ENCODE assay signal across 10 mouse cellular contexts in the genomic region with DNA sequence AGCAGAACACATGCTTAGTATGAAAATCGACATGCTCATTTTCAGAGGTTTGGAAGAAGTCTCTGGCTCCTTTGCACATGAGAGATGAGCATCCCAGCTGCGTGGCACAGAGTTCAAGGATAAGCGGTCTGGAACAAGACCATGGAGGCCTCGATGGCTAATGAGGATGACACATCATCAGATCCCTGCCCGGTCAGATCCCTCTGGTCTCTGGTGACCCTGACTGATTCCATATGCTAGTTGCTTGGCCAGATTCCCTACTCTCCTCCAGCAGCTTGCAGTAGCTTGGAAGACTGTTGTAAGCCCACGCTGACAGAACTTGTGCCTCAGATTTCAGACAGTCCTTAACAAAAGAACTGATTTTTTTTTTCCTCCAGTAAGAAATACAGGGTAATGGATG. TPM values are rescaled to one million over a fixed set of nuclear protein-coding genes. Genes with fewer than 3 reads are reported as not detected.
A peak's percentile ranks its signal among the peaks of the same experiment; 100 is the strongest.
DNase-seq lines count a peak whose midpoint lies in the region; ATAC-seq and TF ChIP-seq lines count a peak whose summit lies in the region.
"Had no signal": no experiment of that assay in that cellular context is flagged by ENCODE, and none has a peak within 500 bp of the region (broad histone marks: within the 10 kb centered on the region; RNA-seq: fewer than 3 reads in every experiment).

No protein-coding gene starts in this region.

- 0 out of 2 replicates have a peak, but pooled peaks have one; percentile 40 for ATAC-seq in intestine, embryonic 14.5 days (replicated peaks; ENCODE audit: low FRiP score, low TSS enrichment, low read depth)
- no peak for ATAC-seq in intestine, postnatal 0 days
- ATAC-seq in lung, postnatal 0 days, result peak; percentile 98

- 58% methylated on average over 6 of the region's 6 CpGs for WGBS in intestine, embryonic 14.5 days
- WGBS in intestine, postnatal 0 days, result 67% methylated on average over 6 of the region's 6 CpGs
- WGBS in lung, postnatal 0 days, result 61% methylated on average over 6 of the region's 6 CpGs
- WGBS in hindbrain, embryonic 10.5 days, result 88% methylated on average over 6 of the region's 6 CpGs

- no peak for TF ChIP-seq CTCF in intestine, postnatal 0 days (IDR thresholded peaks at IDR 0.05; ENCODE audit: low read depth)
- no peak for TF ChIP-seq CTCF in lung, postnatal 0 days (IDR thresholded peaks at IDR 0.05)

- H3K4me3 ChIP-seq in intestine, embryonic 14.5 days (ENCODE audit: low read depth, low read length), result no peak overlapping the region
- no peak overlapping the region for H3K4me3 ChIP-seq in intestine, postnatal 0 days (ENCODE audit: low read depth, low read length)
- no peak overlapping the region for H3K4me3 ChIP-seq in lung, postnatal 0 days (ENCODE audit: low read depth, low read length)
- no peak overlapping the region for H3K4me3 ChIP-seq in hindbrain, embryonic 10.5 days
- H3K4me3 ChIP-seq: forebrain, embryonic 12.5 days had no signal

- no peaks in the 10 kb centered on the region for H3K27me3 ChIP-seq in intestine, embryonic 14.5 days (replicated peaks; ENCODE audit: control insufficient read depth, insufficient read depth, low read length)
- no peaks in the 10 kb centered on the region for H3K27me3 ChIP-seq in intestine, postnatal 0 days (replicated peaks; ENCODE audit: control insufficient read depth, insufficient read depth, low read length)
- H3K27me3 ChIP-seq in lung, postnatal 0 days (replicated peaks; ENCODE audit: insufficient read depth, low read length), result no peaks in the 10 kb centered on the region
- H3K27me3 ChIP-seq in hindbrain, embryonic 10.5 days (ENCODE audit: insufficient read depth, poor library complexity, severe bottlenecking), result no peaks in the 10 kb centered on the region
- H3K27me3 ChIP-seq: forebrain, embryonic 12.5 days had no signal

- H3K36me3 ChIP-seq in intestine, embryonic 14.5 days (ENCODE audit: control insufficient read depth, insufficient read depth, low read length), result no peaks in the 10 kb centered on the region
- no peaks in the 10 kb centered on the region for H3K36me3 ChIP-seq in intestine, postnatal 0 days (ENCODE audit: control insufficient read depth, insufficient read depth)
- H3K36me3 ChIP-seq in lung, postnatal 0 days (ENCODE audit: insufficient read depth, low read length), result no peaks in the 10 kb centered on the region
- no peaks in the 10 kb centered on the region for H3K36me3 ChIP-seq in hindbrain, embryonic 10.5 days
- H3K36me3 ChIP-seq: forebrain, embryonic 12.5 days had no signal

- intact Hi-C loops in left cerebral cortex, postnatal 36 days (cut with DNase I), result loop anchor here (5.0 kb wide), 1 partner anchor 104 kb away; the partner anchor contains the start of gene Rbm46

- H3K4me2 ChIP-seq in intestine, embryonic 14.5 days (ENCODE audit: low read length), result no peak overlapping the region
- H3K4me2 ChIP-seq in intestine, postnatal 0 days (replicated peaks; ENCODE audit: low read depth), result no peak overlapping the region
- no peak overlapping the region for H3K4me2 ChIP-seq in lung, postnatal 0 days (replicated peaks; ENCODE audit: low read depth, low read length)
- H3K4me2 ChIP-seq: forebrain, embryonic 12.5 days had no signal

- TF ChIP-seq EP300 in lung, postnatal 0 days (IDR thresholded peaks at IDR 0.05), result peak; percentile 47; the same call in 1 of the 2 replicates

- no peaks in the 10 kb centered on the region for H3K4me1 ChIP-seq in intestine, embryonic 14.5 days (replicated peaks; ENCODE audit: control insufficient read depth, insufficient read depth, low read length)
- no peaks in the 10 kb centered on the region for H3K4me1 ChIP-seq in intestine, postnatal 0 days (replicated peaks; ENCODE audit: control insufficient read depth, insufficient read depth, low read length)
- H3K4me1 ChIP-seq in lung, postnatal 0 days (ENCODE audit: insufficient read depth, low read depth, low read length), result no peaks in the 10 kb centered on the region
- no peaks in the 10 kb centered on the region for H3K4me1 ChIP-seq in hindbrain, embryonic 10.5 days (replicated peaks)
- H3K4me1 ChIP-seq: forebrain, embryonic 12.5 days had no signal

- 0 out of 2 replicates have a peak overlapping the region, but pooled peaks have one; percentile 59 for H3K27ac ChIP-seq in intestine, embryonic 14.5 days (ENCODE audit: low read depth)
- H3K27ac ChIP-seq in intestine, postnatal 0 days (ENCODE audit: low read depth, low read length), result no peak overlapping the region
- H3K27ac ChIP-seq in lung, postnatal 0 days (ENCODE audit: low read length), result no peak overlapping the region
- no peak overlapping the region for H3K27ac ChIP-seq in hindbrain, embryonic 10.5 days
- H3K27ac ChIP-seq: forebrain, embryonic 12.5 days had no signal

- no peak for DNase-seq in intestine, embryonic 14.5 days (ENCODE audit: low spot score)
- peak; percentile 49 for DNase-seq in adrenal gland, postnatal 14 days
- peak; percentile 19 to 49 for DNase-seq in cerebellum, postnatal 25 days
- peak; percentile 89 for DNase-seq in lung, postnatal 0 days (ENCODE audit: low spot score)
- DNase-seq in left cerebral cortex, postnatal 36 days (ENCODE audit: low spot score in 2 of 2), result no peak
- no peak for DNase-seq in hindbrain, embryonic 10.5 days (ENCODE audit: low spot score)

- no peak overlapping the region for H3K9ac ChIP-seq in intestine, embryonic 14.5 days (ENCODE audit: low read length)
- H3K9ac ChIP-seq in intestine, postnatal 0 days (ENCODE audit: low read depth, low read length), result no peak overlapping the region
- H3K9ac ChIP-seq in lung, postnatal 0 days (replicated peaks; ENCODE audit: low read depth), result no peak overlapping the region
- H3K9ac ChIP-seq: forebrain, embryonic 12.5 days had no signal

- no peaks in the 10 kb centered on the region for H3K9me3 ChIP-seq in intestine, embryonic 14.5 days (ENCODE audit: control insufficient read depth, low read length)
- H3K9me3 ChIP-seq in intestine, postnatal 0 days (ENCODE audit: control insufficient read depth), result no peaks in the 10 kb centered on the region
- H3K9me3 ChIP-seq in lung, postnatal 0 days (ENCODE audit: low read length), result no peaks in the 10 kb centered on the region
- no peaks in the 10 kb centered on the region for H3K9me3 ChIP-seq in hindbrain, embryonic 10.5 days
- H3K9me3 ChIP-seq: forebrain, embryonic 12.5 days had no signal

RNA-seq across cellular contexts. Expression of gene Fgg, which starts 26.7 kb away (rescaled TPM):
- not detected in 2 replicates for polyA plus RNA-seq in intestine, embryonic 14.5 days (2014; fragmentation: Nextera tagmentation; extraction: Ambion mirVana)
- polyA plus RNA-seq in intestine, postnatal 0 days (2015; fragmentation: Nextera tagmentation; extraction: Ambion mirVana), result 1.2 and 1.8 TPM in 2 replicates
- total RNA-seq in adrenal gland, postnatal 14 days (2021), result 22.3 and 435 TPM in 2 replicates
- polyA plus RNA-seq in lung, postnatal 0 days (2015; fragmentation: Nextera tagmentation; extraction: Ambion mirVana), result 1.4 and 2.4 TPM in 2 replicates
- not detected for total RNA-seq in left cerebral cortex, postnatal 36 days (2021)
- not detected in 2 replicates for polyA plus RNA-seq in hindbrain, embryonic 10.5 days (2016; fragmentation: Nextera tagmentation; extraction: Ambion mirVana)
- total RNA-seq: MEL had no signal
- polyA plus RNA-seq: forebrain, embryonic 12.5 days had no signal

RNA-seq across cellular contexts. Expression of gene Fga, which starts 45.1 kb away (rescaled TPM):
- 0.11 and 0.24 TPM in 2 replicates for polyA plus RNA-seq in intestine, embryonic 14.5 days (2014; fragmentation: Nextera tagmentation; extraction: Ambion mirVana)
- 18.3 and 22.8 TPM in 2 replicates for polyA plus RNA-seq in intestine, postnatal 0 days (2015; fragmentation: Nextera tagmentation; extraction: Ambion mirVana)
- 24.5 and 518 TPM in 2 replicates for total RNA-seq in adrenal gland, postnatal 14 days (2021)
- polyA plus RNA-seq in lung, postnatal 0 days (2015; fragmentation: Nextera tagmentation; extraction: Ambion mirVana), result 0.50 and 0.52 TPM in 2 replicates
- not detected for total RNA-seq in left cerebral cortex, postnatal 36 days (2021)
- not detected in 2 replicates for polyA plus RNA-seq in hindbrain, embryonic 10.5 days (2016; fragmentation: Nextera tagmentation; extraction: Ambion mirVana)
- total RNA-seq: MEL had no signal
- polyA plus RNA-seq: forebrain, embryonic 12.5 days; limb, embryonic 11.5 days had no signal

Comparison
In these comparisons a context has a peak if more than half of its experiments do, and no peak if none do; other contexts are left out.
1. RNA of gene Fga, which starts 45.1 kb away (polyA plus RNA-seq): 18.3 to 22.8 TPM in intestine, postnatal 0 days; 0.50 to 0.52 TPM in lung, postnatal 0 days, 0.11 to 0.24 TPM in intestine, embryonic 14.5 days and not detected in hindbrain, embryonic 10.5 days; every median in the first group is over 10 times any median in the second.
2. DNase-seq: peak in adrenal gland, postnatal 14 days (single experiment), cerebellum, postnatal 25 days (2 of 2) and lung, postnatal 0 days (single experiment); none in intestine, embryonic 14.5 days (single experiment), left cerebral cortex, postnatal 36 days (0 of 2) and hindbrain, embryonic 10.5 days (single experiment).